Comparison of ENCODE assay signal across 15 mouse cellular contexts in genomic region chr4:75790920-75791589, GRCm38 (mm10).
"Had no signal": no experiment of that assay in that cellular context is flagged by ENCODE, and none has a peak within 500 bp of the region (broad histone marks: within the 10 kb centered on the region; RNA-seq: fewer than 3 reads in every experiment).

No protein-coding gene starts in this region.

- H3K27me3 ChIP-seq: limb, embryonic 12.5 days; limb, embryonic 15.5 days had no signal

- H3K9me3 ChIP-seq: limb, embryonic 12.5 days; limb, embryonic 15.5 days had no signal

- H3K27ac ChIP-seq: limb, embryonic 12.5 days; limb, embryonic 15.5 days; liver, embryonic 14.5 days; stomach, postnatal 0 days had no signal

- H3K4me2 ChIP-seq: limb, embryonic 12.5 days; limb, embryonic 15.5 days; liver, embryonic 11.5 days; midbrain, embryonic 11.5 days had no signal

- H3K4me1 ChIP-seq: limb, embryonic 15.5 days had no signal

- H3K36me3 ChIP-seq: limb, embryonic 12.5 days; limb, embryonic 15.5 days had no signal

- ATAC-seq: intestine, postnatal 0 days; liver, postnatal 0 days had no signal

- H3K4me3 ChIP-seq: limb, embryonic 12.5 days; limb, embryonic 15.5 days had no signal

- DNase-seq: kidney, postnatal 10 days; kidney, postnatal 36 days; left cerebral cortex, postnatal 4 days; liver, postnatal 0 days; midbrain, embryonic 14.5 days; thymus, adult 2 months; thymus, postnatal 14 days; thymus, postnatal 4 days had no signal

- H3K9ac ChIP-seq: limb, embryonic 12.5 days; limb, embryonic 15.5 days; liver, embryonic 14.5 days; liver, postnatal 0 days had no signal
